ENCODE assay signal across 37 mouse cellular contexts in the genomic region with DNA sequence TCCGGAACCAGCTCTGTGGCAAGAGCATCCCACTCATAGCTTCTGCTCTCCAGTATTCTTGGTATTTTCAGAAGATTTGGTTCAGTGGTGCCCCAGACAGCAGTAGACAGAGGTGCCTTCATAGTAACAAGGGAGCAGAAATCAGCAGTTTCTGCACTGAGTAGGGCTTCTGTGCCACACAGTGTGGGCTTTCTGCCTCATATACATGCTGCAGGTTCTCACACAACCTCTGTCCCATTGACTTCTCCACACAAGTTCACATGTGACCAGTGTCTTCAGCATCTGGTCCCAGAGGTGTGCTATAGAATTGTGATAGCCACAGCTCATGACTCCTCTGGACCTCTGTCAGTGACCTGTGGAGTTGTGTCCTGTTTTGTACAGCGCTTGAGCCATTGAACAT. TPM values are rescaled to one million over a fixed set of nuclear protein-coding genes. Genes with fewer than 3 reads are reported as not detected.
"Had no signal": no experiment of that assay in that cellular context is flagged by ENCODE, and none has a peak within 500 bp of the region (broad histone marks: within the 10 kb centered on the region; RNA-seq: fewer than 3 reads in every experiment).

No protein-coding gene starts in this region.

- H3K4me1 ChIP-seq: limb, embryonic 10.5 days; limb, embryonic 12.5 days; limb, embryonic 15.5 days; liver, embryonic 12.5 days; liver, embryonic 13.5 days; liver, embryonic 15.5 days; lung, embryonic 15.5 days; megakaryocyte, embryonic 14.5 days; midbrain, embryonic 12.5 days; midbrain, embryonic 15.5 days; neural tube, embryonic 12.5 days had no signal

- H3K27ac ChIP-seq: left cerebral cortex, adult 2 months; limb, embryonic 10.5 days; limb, embryonic 12.5 days; limb, embryonic 13.5 days; limb, embryonic 15.5 days; liver, embryonic 12.5 days; liver, embryonic 13.5 days; liver, embryonic 14.5 days; liver, embryonic 15.5 days; lung, embryonic 15.5 days; macrophage; midbrain, embryonic 10.5 days; midbrain, embryonic 12.5 days; midbrain, embryonic 15.5 days; neural tube, embryonic 12.5 days had no signal

- H3K4me2 ChIP-seq: limb, embryonic 12.5 days; limb, embryonic 13.5 days; limb, embryonic 15.5 days; liver, embryonic 11.5 days; liver, embryonic 12.5 days; liver, embryonic 13.5 days; liver, embryonic 15.5 days; lung, embryonic 14.5 days; lung, embryonic 15.5 days; midbrain, embryonic 12.5 days; midbrain, embryonic 15.5 days; neural tube, embryonic 12.5 days had no signal

- ATAC-seq: liver, embryonic 12.5 days; liver, postnatal 0 days; lung, postnatal 0 days; midbrain, embryonic 15.5 days; midbrain, embryonic 16.5 days had no signal

- H3K4me3 ChIP-seq: left cerebral cortex, adult 2 months; limb, embryonic 10.5 days; limb, embryonic 12.5 days; limb, embryonic 13.5 days; limb, embryonic 15.5 days; liver, embryonic 12.5 days; liver, embryonic 13.5 days; liver, embryonic 15.5 days; lung, embryonic 15.5 days; megakaryocyte, embryonic 14.5 days; midbrain, embryonic 10.5 days; midbrain, embryonic 12.5 days; midbrain, embryonic 15.5 days; myocyte; neural tube, embryonic 12.5 days had no signal

- H3K9ac ChIP-seq: limb, embryonic 12.5 days; limb, embryonic 13.5 days; limb, embryonic 15.5 days; liver, embryonic 12.5 days; liver, embryonic 13.5 days; liver, embryonic 14.5 days; liver, embryonic 15.5 days; liver, postnatal 0 days; lung, embryonic 14.5 days; lung, embryonic 15.5 days; midbrain, embryonic 12.5 days; midbrain, embryonic 15.5 days; neural tube, embryonic 12.5 days had no signal

- DNase-seq: liver; liver, embryonic 13.5 days; liver, postnatal 0 days; lung, adult 18-20 months; lung, adult 2 months; lung, embryonic 14.5 days; lung, postnatal 10 days; lung, postnatal 14 days; lung, postnatal 36 days; lung, postnatal 4 days; midbrain, embryonic 14.5 days had no signal

- H3K27me3 ChIP-seq: limb, embryonic 12.5 days; limb, embryonic 13.5 days; limb, embryonic 15.5 days; liver, embryonic 12.5 days; liver, embryonic 13.5 days; liver, embryonic 15.5 days; lung, embryonic 15.5 days; midbrain, embryonic 12.5 days; midbrain, embryonic 15.5 days; neural tube, embryonic 12.5 days had no signal

- H3K9me3 ChIP-seq: limb, embryonic 10.5 days; limb, embryonic 12.5 days; limb, embryonic 13.5 days; limb, embryonic 15.5 days; liver, embryonic 12.5 days; liver, embryonic 13.5 days; liver, embryonic 15.5 days; lung, embryonic 15.5 days; megakaryocyte, embryonic 14.5 days; midbrain, embryonic 10.5 days; midbrain, embryonic 12.5 days; midbrain, embryonic 15.5 days; neural tube, embryonic 12.5 days had no signal

- H3K36me3 ChIP-seq: limb, embryonic 10.5 days; limb, embryonic 12.5 days; limb, embryonic 13.5 days; limb, embryonic 15.5 days; liver, embryonic 12.5 days; liver, embryonic 13.5 days; liver, embryonic 15.5 days; lung, embryonic 15.5 days; midbrain, embryonic 10.5 days; midbrain, embryonic 12.5 days; midbrain, embryonic 15.5 days; neural tube, embryonic 12.5 days had no signal

RNA-seq across cellular contexts. Expression of a gene that starts 0.6 kb away (rescaled TPM):
- polyA plus RNA-seq: limb, embryonic 10.5 days; limb, embryonic 11.5 days; limb, embryonic 12.5 days; limb, embryonic 13.5 days; limb, embryonic 14.5 days; limb, embryonic 15.5 days; liver, adult 2 months; liver, embryonic 11.5 days; liver, embryonic 12.5 days; liver, embryonic 13.5 days; liver, embryonic 14.5 days; liver, embryonic 15.5 days; liver, embryonic 16.5 days; liver, postnatal 0 days; lung, adult 2 months; lung, embryonic 14.5 days; lung, embryonic 15.5 days; lung, embryonic 16.5 days; lung, postnatal 0 days; macrophage; midbrain, embryonic 10.5 days; midbrain, embryonic 12.5 days; midbrain, embryonic 14.5 days; midbrain, embryonic 15.5 days; midbrain, embryonic 16.5 days; midbrain, postnatal 0 days; myocyte; neural tube, embryonic 11.5 days; neural tube, embryonic 12.5 days had no signal

RNA-seq across cellular contexts. Expression of a gene that starts 6.3 kb away (rescaled TPM):
- polyA plus RNA-seq: limb, embryonic 10.5 days; limb, embryonic 11.5 days; limb, embryonic 12.5 days; limb, embryonic 13.5 days; limb, embryonic 14.5 days; limb, embryonic 15.5 days; liver, adult 2 months; liver, embryonic 11.5 days; liver, embryonic 12.5 days; liver, embryonic 13.5 days; liver, embryonic 14.5 days; liver, embryonic 15.5 days; liver, embryonic 16.5 days; liver, postnatal 0 days; lung, adult 2 months; lung, embryonic 14.5 days; lung, embryonic 15.5 days; lung, embryonic 16.5 days; lung, postnatal 0 days; macrophage; midbrain, embryonic 10.5 days; midbrain, embryonic 12.5 days; midbrain, embryonic 14.5 days; midbrain, embryonic 15.5 days; midbrain, embryonic 16.5 days; midbrain, postnatal 0 days; myocyte; neural tube, embryonic 11.5 days; neural tube, embryonic 12.5 days had no signal

RNA-seq across cellular contexts. Expression of a gene that starts 6.3 kb away (rescaled TPM):
- polyA plus RNA-seq: limb, embryonic 10.5 days; limb, embryonic 11.5 days; limb, embryonic 12.5 days; limb, embryonic 13.5 days; limb, embryonic 14.5 days; limb, embryonic 15.5 days; liver, adult 2 months; liver, embryonic 11.5 days; liver, embryonic 12.5 days; liver, embryonic 13.5 days; liver, embryonic 14.5 days; liver, embryonic 15.5 days; liver, embryonic 16.5 days; liver, postnatal 0 days; lung, adult 2 months; lung, embryonic 14.5 days; lung, embryonic 15.5 days; lung, embryonic 16.5 days; lung, postnatal 0 days; macrophage; midbrain, embryonic 10.5 days; midbrain, embryonic 12.5 days; midbrain, embryonic 14.5 days; midbrain, embryonic 15.5 days; midbrain, embryonic 16.5 days; midbrain, postnatal 0 days; myocyte; neural tube, embryonic 11.5 days; neural tube, embryonic 12.5 days had no signal

RNA-seq across cellular contexts. Expression of a gene that starts 10.3 kb away (rescaled TPM):
- polyA plus RNA-seq: limb, embryonic 10.5 days; limb, embryonic 11.5 days; limb, embryonic 12.5 days; limb, embryonic 13.5 days; limb, embryonic 14.5 days; limb, embryonic 15.5 days; liver, adult 2 months; liver, embryonic 11.5 days; liver, embryonic 12.5 days; liver, embryonic 13.5 days; liver, embryonic 14.5 days; liver, embryonic 15.5 days; liver, embryonic 16.5 days; liver, postnatal 0 days; lung, adult 2 months; lung, embryonic 14.5 days; lung, embryonic 15.5 days; lung, embryonic 16.5 days; lung, postnatal 0 days; macrophage; midbrain, embryonic 10.5 days; midbrain, embryonic 12.5 days; midbrain, embryonic 14.5 days; midbrain, embryonic 15.5 days; midbrain, embryonic 16.5 days; midbrain, postnatal 0 days; myocyte; neural tube, embryonic 11.5 days; neural tube, embryonic 12.5 days had no signal

RNA-seq across cellular contexts. Expression of a gene that starts 11.9 kb away (rescaled TPM):
- polyA plus RNA-seq: limb, embryonic 10.5 days; limb, embryonic 11.5 days; limb, embryonic 12.5 days; limb, embryonic 13.5 days; limb, embryonic 14.5 days; limb, embryonic 15.5 days; liver, adult 2 months; liver, embryonic 11.5 days; liver, embryonic 12.5 days; liver, embryonic 13.5 days; liver, embryonic 14.5 days; liver, embryonic 15.5 days; liver, embryonic 16.5 days; liver, postnatal 0 days; lung, adult 2 months; lung, embryonic 14.5 days; lung, embryonic 15.5 days; lung, embryonic 16.5 days; lung, postnatal 0 days; macrophage; midbrain, embryonic 10.5 days; midbrain, embryonic 12.5 days; midbrain, embryonic 14.5 days; midbrain, embryonic 15.5 days; midbrain, embryonic 16.5 days; midbrain, postnatal 0 days; myocyte; neural tube, embryonic 11.5 days; neural tube, embryonic 12.5 days had no signal
